Mouse (Mus musculus): Measurements from ENCODE around the gene Igfbp5. TPM values are rescaled to one million over a fixed set of nuclear protein-coding genes. Genes with fewer than 3 reads are reported as not detected.

Gene Igfbp5
- total RNA-seq, 2 experiments from 2014 or later = 85.9 to 120 TPM

- DNase-seq = peak; percentile 39
Observed at GRCm38 (mm10) chr1:72869275-72869674, 5.4 kb downstream of the Igfbp5 start.

DNA sequence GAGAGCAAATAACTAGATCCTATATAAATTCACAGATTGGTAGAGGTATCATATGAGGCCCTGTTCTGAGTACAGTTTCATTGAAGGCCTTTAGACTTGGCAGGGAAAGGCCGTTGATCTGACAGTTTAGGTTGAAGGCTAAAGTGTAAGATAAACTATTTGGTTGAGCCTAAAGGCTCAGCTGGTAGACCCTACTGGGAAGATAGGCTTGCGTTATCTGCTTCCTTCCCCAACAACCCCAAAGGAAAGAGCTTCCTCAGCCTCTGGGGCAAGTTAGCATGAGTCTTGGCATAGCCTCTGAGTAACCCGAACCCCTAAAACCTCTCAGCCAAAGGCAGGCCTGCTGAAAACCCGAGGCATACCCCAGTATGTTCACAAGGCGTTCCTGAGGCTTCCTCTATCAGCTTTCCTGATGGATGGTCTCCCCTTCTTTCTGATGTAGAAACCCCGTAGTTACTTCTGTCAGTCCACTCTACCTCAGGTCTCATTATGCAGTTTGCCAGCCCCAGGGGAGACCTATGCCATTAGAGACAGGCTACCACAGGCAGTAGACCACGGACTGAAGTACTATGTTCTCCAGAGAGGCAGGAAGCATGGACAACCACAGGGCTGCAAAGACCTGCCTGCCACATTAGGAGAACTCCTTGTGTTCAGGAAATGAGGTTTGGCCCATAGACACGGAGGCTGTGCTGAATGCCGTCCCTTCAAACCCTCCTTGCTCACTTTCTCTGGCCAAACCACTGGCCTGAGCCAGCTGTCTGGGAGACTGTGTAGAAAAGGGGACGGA lies 6.1 kb downstream of the Igfbp5 start:
- DNase-seq = no peak

DNA sequence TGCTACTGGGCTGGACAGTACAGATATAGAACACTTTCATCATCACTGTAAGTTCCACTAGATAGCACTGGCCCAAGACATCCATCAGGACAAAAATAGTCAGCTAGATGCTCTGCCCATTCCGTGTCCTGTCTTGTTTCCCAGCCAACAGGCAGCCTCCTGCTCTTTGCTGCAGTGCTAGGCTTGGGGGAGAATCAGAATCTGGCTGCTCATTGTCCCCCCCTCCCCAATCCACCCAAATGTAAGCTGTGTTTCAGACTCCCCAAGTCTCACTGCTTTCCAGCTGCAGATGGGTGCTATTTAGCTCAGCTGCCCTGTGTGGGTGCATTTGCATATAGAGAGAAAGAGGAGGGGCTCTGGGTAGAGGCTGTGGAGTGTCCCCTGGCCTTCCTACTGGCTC lies 7.3 kb downstream of the Igfbp5 start:
- no peak for DNase-seq

DNA sequence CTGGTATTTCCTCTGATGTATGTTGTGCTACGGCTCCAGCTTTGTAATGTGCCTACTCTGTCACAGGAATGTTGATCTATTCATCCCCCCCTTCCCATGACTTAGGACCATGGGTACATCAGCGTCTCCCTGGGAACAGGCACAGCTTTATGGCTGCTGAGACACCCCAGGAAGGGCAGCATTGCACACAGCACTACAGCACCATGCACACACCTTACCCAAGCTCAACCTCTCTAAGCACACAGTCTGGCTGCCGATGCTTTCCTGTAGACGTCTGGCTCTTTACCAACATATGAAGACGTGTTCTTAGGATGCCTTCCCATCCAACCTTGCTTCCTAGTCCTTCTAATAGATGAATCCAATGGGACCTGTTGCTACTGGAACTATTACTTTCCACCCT lies 8.3 kb downstream of the Igfbp5 start:
- no peak for DNase-seq

GRCm38 (mm10) chr1:72865900-72866299 lies 8.8 kb downstream of the Igfbp5 start:
- peak; percentile 86 for DNase-seq

- DNase-seq = no peak
Observed at GRCm38 (mm10) chr1:72864272-72864671, 10.4 kb downstream of the Igfbp5 start.

- DNase-seq = no peak
Observed at GRCm38 (mm10) chr1:72863692-72864091, 11.0 kb downstream of the Igfbp5 start.

- no peak for DNase-seq
Observed at GRCm38 (mm10) chr1:72862248-72862647, 12.4 kb downstream of the Igfbp5 start.

GRCm38 (mm10) chr1:72861702-72862101 lies 13.0 kb downstream of the Igfbp5 start:
- no peak for DNase-seq

GRCm38 (mm10) chr1:72860502-72860901 lies 14.2 kb downstream of the Igfbp5 start:
- no peak for DNase-seq

GRCm38 (mm10) chr1:72859963-72860362 lies 14.7 kb downstream of the Igfbp5 start:
- DNase-seq = no peak

- DNase-seq = no peak
Observed at GRCm38 (mm10) chr1:72858874-72859273, 15.8 kb downstream of the Igfbp5 start.

GRCm38 (mm10) chr1:72858286-72858685 lies 16.4 kb downstream of the Igfbp5 start:
- DNase-seq = no peak

DNA sequence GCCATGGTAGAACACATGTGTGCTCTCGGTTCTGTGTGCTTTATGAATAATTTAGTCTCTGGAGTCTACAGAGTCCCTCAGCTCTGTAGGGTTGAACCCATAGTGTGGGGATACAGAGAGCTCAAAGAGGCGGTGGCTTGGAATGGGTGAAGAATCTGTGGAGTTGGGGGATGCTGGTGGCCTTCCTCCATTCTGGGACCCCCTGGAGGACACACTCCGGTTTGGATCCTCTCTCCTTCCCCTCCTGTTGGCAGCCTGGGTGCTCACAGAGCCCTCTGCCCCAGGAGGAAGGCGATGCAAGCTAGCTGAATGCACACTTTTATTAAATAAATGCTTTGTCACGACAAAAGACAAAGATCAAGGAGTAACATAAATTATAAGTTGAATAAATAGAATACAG lies 17.1 kb downstream of the Igfbp5 start:
- DNase-seq = no peak

- DNase-seq = no peak
Observed at GRCm38 (mm10) chr1:72857142-72857541, 17.5 kb downstream of the Igfbp5 start.

GRCm38 (mm10) chr1:72856209-72856909 lies 18.3 kb downstream of the Igfbp5 start:
- DNase-seq = no peak

GRCm38 (mm10) chr1:72855729-72856128 lies 19.0 kb downstream of the Igfbp5 start:
- DNase-seq = no peak

DNA sequence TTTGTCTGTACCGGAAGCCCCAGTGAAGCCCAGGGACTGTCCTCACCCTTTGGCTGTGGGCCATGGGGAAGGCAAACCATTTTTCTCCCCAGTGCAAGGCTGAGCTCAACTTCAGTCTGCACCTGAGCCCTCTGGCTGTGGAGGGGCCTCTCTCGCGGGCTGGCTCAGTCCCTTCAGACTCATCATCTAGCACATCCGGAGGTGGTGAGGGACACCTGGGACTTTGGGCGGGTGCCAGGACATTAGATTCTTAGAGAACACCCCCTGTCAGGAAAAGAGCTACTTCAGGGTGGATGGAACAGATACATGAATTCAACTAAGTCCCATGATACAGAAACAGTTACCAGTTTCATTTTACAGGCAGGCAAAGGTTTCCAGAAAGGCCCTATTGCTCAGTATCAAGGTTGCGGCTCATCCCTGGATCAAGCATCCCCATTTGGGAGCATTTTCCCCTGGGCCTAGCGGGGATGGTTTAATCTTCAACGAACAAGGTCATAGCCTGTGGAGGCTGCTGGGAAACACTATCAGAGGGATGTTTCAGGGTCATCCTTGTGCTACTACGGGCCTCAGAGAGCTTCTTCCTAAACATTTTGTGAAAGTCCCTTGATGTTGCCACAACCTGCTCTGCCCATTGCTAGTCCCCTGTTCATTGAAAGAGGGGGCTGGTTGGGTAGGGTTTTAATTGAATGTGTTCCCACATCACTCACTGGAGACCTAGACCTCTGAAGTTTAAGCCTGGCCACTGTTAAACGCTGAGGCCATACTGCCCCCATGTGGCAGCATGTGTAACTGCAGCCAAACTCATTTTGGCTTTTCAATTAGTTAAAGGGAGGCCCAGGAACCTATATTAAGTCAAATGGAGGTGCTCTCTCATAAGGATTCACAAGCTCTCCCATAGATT lies 20.1 kb downstream of the Igfbp5 start:
- DNase-seq = peak; percentile 58

GRCm38 (mm10) chr1:72853759-72854158 lies 20.9 kb downstream of the Igfbp5 start:
- no peak for DNase-seq

DNA sequence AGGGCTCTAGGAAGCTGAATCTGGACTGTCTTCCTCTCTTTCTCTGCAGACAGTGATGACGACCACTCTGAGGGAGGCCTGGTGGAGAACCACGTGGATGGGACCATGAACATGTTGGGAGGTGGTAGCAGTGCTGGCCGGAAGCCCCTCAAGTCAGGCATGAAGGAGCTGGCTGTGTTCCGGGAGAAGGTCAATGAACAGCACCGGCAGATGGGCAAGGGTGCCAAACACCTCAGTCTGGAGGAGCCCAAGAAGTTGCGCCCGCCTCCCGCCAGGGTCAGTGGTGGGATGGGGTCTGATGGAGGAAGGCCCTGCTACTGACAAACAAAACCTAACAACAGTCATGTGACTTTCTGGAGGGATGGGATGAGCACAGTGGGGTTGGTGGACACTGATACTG lies 25.6 kb downstream of the Igfbp5 start:
- no peak for DNase-seq

- no peak for DNase-seq
Observed at GRCm38 (mm10) chr1:72847849-72848380, 26.8 kb downstream of the Igfbp5 start.

GRCm38 (mm10) chr1:72844675-72845074 lies 30.0 kb downstream of the Igfbp5 start:
- DNase-seq = no peak

Measured in adrenal gland, postnatal 10 days (tissue).